Mouse (Mus musculus) stomach, embryonic 15.5 days (tissue): ENCODE data around the gene D430042O09Rik. TPM values are rescaled to one million over a fixed set of nuclear protein-coding genes. Genes with fewer than 3 reads are reported as not detected.
A peak's percentile ranks its signal among the peaks of the same experiment; 100 is the strongest.
"Not testable (repeated sequence)": the region's sequence is repeated elsewhere in the genome, so short reads cannot be mapped to it uniquely, and the experiment has no call there.

Experiments
- ATAC-seq: fragments of 200-750 bp; cut with Nextera tagmentation; 2 replicates; pipeline ENCODE4 v1.8.0; 2017; ENCODE audit warnings: low read depth, moderate number of reproducible peaks, moderate TSS enrichment; ENCODE audit not compliant: insufficient read depth, low FRiP score
- H3K27ac ChIP-seq: fragments of 300-500 bp; sonication (generic); 2 replicates; pipeline ENCODE4 v1.5.1; 2015; ENCODE audit warnings: mild to moderate bottlenecking, inconsistent platforms
- H3K27me3 ChIP-seq: fragments of 300-500 bp; sonication (generic); replicated peaks from 2 replicates; pipeline ENCODE4 v1.6.1; 2015; ENCODE audit warnings: inconsistent platforms
- H3K36me3 ChIP-seq: fragments of 300-500 bp; sonication (generic); 2 replicates; pipeline ENCODE4 v1.6.1; 2015; ENCODE audit warnings: inconsistent platforms
- H3K4me1 ChIP-seq: fragments of 300-500 bp; sonication (generic); 2 replicates; pipeline ENCODE4 v1.6.1; 2015; ENCODE audit warnings: inconsistent platforms
- H3K4me2 ChIP-seq: fragments of 300-500 bp; sonication (generic); 2 replicates; pipeline ENCODE4 v1.6.1; 2015; ENCODE audit warnings: mild to moderate bottlenecking, inconsistent platforms
- H3K4me3 ChIP-seq: fragments of 300-500 bp; sonication (generic); replicated peaks from 2 replicates; pipeline ENCODE4 v1.5.1; 2015; ENCODE audit warnings: inconsistent platforms
- H3K9ac ChIP-seq: fragments of 300-500 bp; sonication (generic); 2 replicates; pipeline ENCODE4 v1.6.1; 2015; ENCODE audit warnings: inconsistent platforms
- H3K9me3 ChIP-seq: fragments of 300-500 bp; sonication (generic); 2 replicates; pipeline ENCODE4 v1.6.1; 2016; ENCODE audit warnings: inconsistent platforms
- WGBS: fragments of 180-500 bp; shearing (Covaris S2); methylation state at CpG from one replicate; pipeline ENCODE4 v1.1.7; 2015; 5-methylcytosine and 5-hydroxymethylcytosine counted together
- polyA plus RNA-seq: library from polyadenylated mRNA; unstranded; fragments of >200 nt; fragmentation: Nextera tagmentation; extraction: Ambion mirVana; gene quantifications from 2 replicates; pipeline ENCODE4 v1.2.1, GENCODE M21; 2015

The D430042O09Rik gene
- polyA plus RNA-seq = 6.0 and 8.0 TPM in 2 replicates

- Histone ChIP-seq H3K9me3 (no peaks in the 10 kb centered on the region), H3K4me1 (peaks cover 29% of the 10 kb centered on the region), H3K27me3 (no peaks in the 10 kb centered on the region), H3K4me2 (peak within 1 kb of the TSS; percentile 79), H3K27ac (peak within 1 kb of the TSS; percentile 89), H3K4me3 (peak within 1 kb of the TSS; percentile 90), H3K36me3 (peaks cover 19% of the 10 kb centered on the region), H3K9ac (peak within 1 kb of the TSS; percentile 67)
- WGBS = 0% methylated on average over 45 of the region's 45 CpGs
- ATAC-seq = peak; percentile 99
Observed at GRCm38 (mm10) chr7:125707593-125708022, at the start of gene D430042O09Rik, which contains the start of gene Gtf3c1. Gene D430042O09Rik (plus strand): TSS chr7:125707888. Gene Gtf3c1 (minus strand): TSS chr7:125707780.

DNA sequence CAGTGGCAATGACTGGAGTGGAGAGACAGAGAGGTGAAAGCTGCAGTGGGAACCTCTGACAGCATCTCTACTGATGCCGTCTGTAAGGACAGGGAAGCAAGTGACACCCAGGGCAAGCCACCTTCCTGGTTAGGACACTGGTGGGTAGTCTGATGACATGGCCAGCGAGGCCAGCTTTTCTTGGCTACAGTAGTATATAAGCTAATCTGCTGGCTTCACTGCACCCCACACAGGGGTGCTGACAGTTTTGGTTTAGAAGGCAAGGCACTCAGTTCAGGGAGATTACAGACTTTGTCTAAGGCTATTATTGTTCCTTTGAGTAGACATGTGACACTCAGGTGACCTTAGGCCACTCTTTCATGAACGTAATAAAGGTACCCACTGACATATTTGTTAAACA, 44.0 kb upstream of the D430042O09Rik start:
- Histone ChIP-seq H3K36me3 (peaks cover 59% of the 10 kb centered on the region), H3K27me3 (no peaks in the 10 kb centered on the region), H3K4me2 (no peak overlapping the region), H3K27ac (no peak overlapping the region), H3K9ac (no peak overlapping the region), H3K4me1 (no peaks in the 10 kb centered on the region), H3K4me3 (no peak overlapping the region), H3K9me3 (no peaks in the 10 kb centered on the region)
- WGBS = 70% methylated on average over 3 of the region's 3 CpGs
- no peak for ATAC-seq

GRCm38 (mm10) chr7:125670865-125671264, 36.8 kb upstream of the D430042O09Rik start:
- H3K36me3 ChIP-seq = peaks cover 85% of the 10 kb centered on the region
- H3K27me3 ChIP-seq = no peaks in the 10 kb centered on the region
- no peak for ATAC-seq
- H3K4me1 ChIP-seq = no peaks in the 10 kb centered on the region
- H3K27ac ChIP-seq = no peak overlapping the region
- H3K9me3 ChIP-seq = no peaks in the 10 kb centered on the region
- no peak overlapping the region for H3K4me2 ChIP-seq
- H3K4me3 ChIP-seq = no peak overlapping the region
- H3K9ac ChIP-seq = no peak overlapping the region
- 87% methylated on average over 6 of the region's 6 CpGs for WGBS

DNA sequence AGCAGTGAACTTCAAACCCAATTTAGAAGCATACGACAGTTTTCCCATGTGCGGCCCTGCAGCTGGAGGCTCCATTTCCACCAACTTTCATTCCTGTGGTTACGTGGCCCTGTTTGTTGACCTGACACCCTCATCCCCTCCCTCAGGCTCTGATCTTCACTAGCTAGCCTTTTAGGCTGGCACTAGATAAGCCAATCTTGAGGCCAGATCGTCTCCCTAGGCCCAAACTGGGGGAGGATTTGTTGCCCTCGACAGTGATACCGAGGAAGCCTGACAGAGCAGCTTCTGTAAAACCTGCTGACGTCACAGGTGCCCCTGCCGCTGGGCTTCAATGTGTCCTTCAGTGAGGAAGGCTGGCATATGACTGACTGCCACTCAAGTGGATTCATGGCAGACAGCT, 36.3 kb upstream of the D430042O09Rik start:
- Histone ChIP-seq H3K4me2 (no peak overlapping the region), H3K4me3 (no peak overlapping the region), H3K27me3 (no peaks in the 10 kb centered on the region), H3K27ac (no peak overlapping the region), H3K9me3 (no peaks in the 10 kb centered on the region), H3K9ac (no peak overlapping the region), H3K4me1 (no peaks in the 10 kb centered on the region), H3K36me3 (peaks cover 85% of the 10 kb centered on the region)
- ATAC-seq = no peak
- 82% methylated on average over 8 of the region's 8 CpGs for WGBS

DNA sequence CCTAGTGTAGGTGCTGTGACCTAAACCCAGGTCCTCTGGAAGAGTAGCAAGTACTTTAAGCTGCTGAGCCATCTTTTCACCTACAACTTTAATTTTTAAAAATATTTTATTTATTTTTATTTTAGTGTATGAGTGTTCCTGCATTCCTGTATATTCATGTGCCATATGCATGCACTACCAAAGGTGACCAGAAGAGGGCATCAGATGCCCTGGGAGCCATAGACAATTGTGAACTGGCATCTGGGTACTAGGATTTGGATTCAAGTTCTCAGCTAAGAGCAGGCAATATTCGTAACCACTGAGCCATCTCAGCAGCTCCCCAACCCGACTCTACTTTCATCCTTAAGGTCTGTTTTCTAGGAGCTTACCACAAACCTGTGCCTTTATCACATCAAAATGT, 32.8 kb upstream of the D430042O09Rik start:
- no peaks in the 10 kb centered on the region for H3K27me3 ChIP-seq
- no peak for ATAC-seq
- H3K4me1 ChIP-seq = no peaks in the 10 kb centered on the region
- H3K4me3 ChIP-seq = no peak overlapping the region
- 88% methylated on average over 2 of the region's 2 CpGs for WGBS
- H3K9me3 ChIP-seq = no peaks in the 10 kb centered on the region
- no peak overlapping the region for H3K27ac ChIP-seq
- peaks cover 93% of the 10 kb centered on the region for H3K36me3 ChIP-seq
- H3K9ac ChIP-seq = no peak overlapping the region
- H3K4me2 ChIP-seq = no peak overlapping the region

DNA sequence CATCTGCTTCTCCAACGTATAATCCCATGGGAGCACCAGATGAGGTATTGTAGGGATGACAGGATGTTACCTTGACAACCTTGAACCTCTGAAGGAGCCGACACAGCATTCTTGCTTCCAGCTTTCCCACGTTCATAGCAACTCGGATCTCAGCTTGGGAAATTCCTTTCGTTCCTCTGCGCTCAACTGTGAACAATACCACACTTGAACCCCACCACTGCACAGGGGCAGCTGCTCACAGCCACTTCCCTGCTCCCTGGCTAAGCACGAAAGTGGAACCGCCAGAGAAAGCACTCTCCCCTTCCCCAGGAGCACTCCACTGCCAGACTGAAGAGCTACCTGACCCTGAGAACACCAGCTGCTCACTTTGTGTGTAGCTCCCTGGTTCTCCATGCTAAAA, 28.9 kb upstream of the D430042O09Rik start:
- Histone ChIP-seq H3K4me1 (no peaks in the 10 kb centered on the region), H3K9ac (no peak overlapping the region), H3K27ac (no peak overlapping the region), H3K4me3 (no peak overlapping the region), H3K4me2 (no peak overlapping the region), H3K36me3 (peaks cover 74% of the 10 kb centered on the region), H3K9me3 (no peaks in the 10 kb centered on the region), H3K27me3 (no peaks in the 10 kb centered on the region)
- WGBS = 81% methylated on average over 8 of the region's 8 CpGs
- no peak for ATAC-seq

DNA sequence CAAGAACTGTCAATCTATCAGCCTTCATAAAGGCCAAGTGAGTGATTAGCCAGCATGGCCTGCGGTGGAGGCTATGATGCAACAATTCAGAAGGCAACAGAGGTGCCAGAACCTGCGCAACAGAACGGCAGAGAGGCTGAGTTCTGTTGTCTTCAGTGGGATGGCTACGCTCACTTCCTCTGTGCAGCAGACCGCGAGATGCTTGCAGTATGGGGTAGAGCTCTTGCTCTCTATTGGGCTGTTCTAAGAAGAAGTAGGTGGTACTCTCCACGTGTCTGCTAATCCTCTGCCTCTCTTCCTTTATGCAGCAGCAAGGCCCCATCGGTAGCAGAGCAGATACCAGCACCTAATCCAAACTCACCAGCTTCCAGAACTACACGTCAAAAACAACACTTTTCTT, 27.8 kb upstream of the D430042O09Rik start:
- 88% methylated on average over 9 of the region's 9 CpGs for WGBS
- Histone ChIP-seq H3K4me3 (no peak overlapping the region), H3K36me3 (peaks cover 63% of the 10 kb centered on the region), H3K9ac (no peak overlapping the region), H3K4me1 (no peaks in the 10 kb centered on the region), H3K9me3 (no peaks in the 10 kb centered on the region), H3K4me2 (no peak overlapping the region), H3K27me3 (no peaks in the 10 kb centered on the region), H3K27ac (no peak overlapping the region)
- no peak for ATAC-seq

GRCm38 (mm10) chr7:125690516-125690915, 17.2 kb upstream of the D430042O09Rik start:
- H3K4me1 ChIP-seq = no peaks in the 10 kb centered on the region
- ATAC-seq = no peak
- H3K9ac ChIP-seq = no peak overlapping the region
- no peaks in the 10 kb centered on the region for H3K27me3 ChIP-seq
- 80% methylated on average over 4 of the region's 4 CpGs for WGBS
- H3K4me2 ChIP-seq = no peak overlapping the region
- H3K36me3 ChIP-seq = peaks cover 57% of the 10 kb centered on the region
- H3K4me3 ChIP-seq = no peak overlapping the region
- H3K27ac ChIP-seq = no peak overlapping the region
- H3K9me3 ChIP-seq = no peaks in the 10 kb centered on the region

GRCm38 (mm10) chr7:125694056-125694455, 13.6 kb upstream of the D430042O09Rik start:
- no peak overlapping the region for H3K4me2 ChIP-seq
- no peak overlapping the region for H3K27ac ChIP-seq
- H3K27me3 ChIP-seq = no peaks in the 10 kb centered on the region
- H3K9me3 ChIP-seq = no peaks in the 10 kb centered on the region
- no peaks in the 10 kb centered on the region for H3K4me1 ChIP-seq
- ATAC-seq = no peak; the same call in 1 of the 2 replicates
- WGBS = 60% methylated on average over 5 of the region's 5 CpGs
- peaks cover 88% of the 10 kb centered on the region for H3K36me3 ChIP-seq
- H3K4me3 ChIP-seq = no peak overlapping the region
- no peak overlapping the region for H3K9ac ChIP-seq

DNA sequence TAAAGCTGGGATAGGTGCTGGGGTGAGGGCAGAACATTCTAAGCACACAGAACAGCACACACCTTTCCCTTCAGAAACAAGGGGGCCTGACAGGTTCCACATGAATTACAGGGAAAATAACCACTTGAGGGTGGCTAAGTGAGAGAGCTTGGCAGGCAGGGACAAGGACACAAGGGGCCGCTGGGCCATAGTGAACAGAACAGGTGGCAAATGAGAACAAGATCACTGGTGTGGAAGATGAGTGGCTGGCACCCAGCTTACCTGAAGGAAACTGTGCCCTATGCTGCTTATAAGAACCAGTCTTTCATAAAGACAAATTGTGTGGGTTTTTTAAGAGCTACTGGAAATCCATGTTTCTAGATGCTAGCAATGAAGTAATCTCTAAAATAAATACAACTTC, 4.9 kb upstream of the D430042O09Rik start:
- Histone ChIP-seq H3K9me3 (no peaks in the 10 kb centered on the region), H3K9ac (no peak overlapping the region), H3K4me1 (peaks cover 20% of the 10 kb centered on the region), H3K4me2 (no peak overlapping the region), H3K4me3 (no peak overlapping the region), H3K27me3 (no peaks in the 10 kb centered on the region), H3K27ac (no peak overlapping the region), H3K36me3 (peaks cover 66% of the 10 kb centered on the region)
- 92% methylated on average over 1 of the region's 1 CpGs for WGBS
- ATAC-seq = no peak

DNA sequence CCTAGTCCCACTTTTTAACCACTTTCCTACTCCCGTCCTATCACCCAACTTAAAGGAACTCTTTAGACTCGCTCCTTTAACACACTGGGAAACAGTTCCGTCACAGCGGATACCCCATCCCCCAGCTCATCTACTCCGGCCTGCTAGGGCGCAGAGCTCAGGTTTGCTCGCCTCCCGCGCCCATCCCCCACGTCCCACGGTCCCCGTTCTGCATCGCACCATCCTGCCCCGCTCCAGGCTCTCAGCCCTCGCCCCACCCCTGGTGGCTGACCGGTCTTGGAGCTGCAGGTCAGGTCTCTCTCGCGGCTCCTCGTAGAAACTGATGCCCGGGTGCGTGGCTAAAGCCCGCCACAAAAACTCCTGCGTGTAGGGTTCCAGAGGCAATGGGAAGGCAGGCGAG, 502 bp upstream of the D430042O09Rik start:
- H3K9ac ChIP-seq = peak overlapping the region; percentile 67
- peak overlapping the region; percentile 79 for H3K4me2 ChIP-seq
- WGBS = 0% methylated on average over 24 of the region's 24 CpGs
- peak overlapping the region; percentile 90 for H3K4me3 ChIP-seq
- H3K4me1 ChIP-seq = peaks cover 29% of the 10 kb centered on the region
- H3K27me3 ChIP-seq = no peaks in the 10 kb centered on the region
- H3K9me3 ChIP-seq = no peaks in the 10 kb centered on the region
- peaks cover 24% of the 10 kb centered on the region for H3K36me3 ChIP-seq
- peak overlapping the region; percentile 89 for H3K27ac ChIP-seq
- ATAC-seq = peak; percentile 78

GRCm38 (mm10) chr7:125708100-125708499, 412 bp downstream of the D430042O09Rik start:
- Histone ChIP-seq H3K4me3 (peak overlapping the region; percentile 90), H3K36me3 (peaks cover 15% of the 10 kb centered on the region), H3K9me3 (no peaks in the 10 kb centered on the region), H3K4me1 (peaks cover 29% of the 10 kb centered on the region), H3K27me3 (no peaks in the 10 kb centered on the region), H3K9ac (peak overlapping the region; percentile 67; the same call in 1 of the 2 replicates), H3K27ac (no peak overlapping the region), H3K4me2 (peak overlapping the region; percentile 79)
- ATAC-seq = no peak
- under 1% methylated on average over 15 of the region's 15 CpGs for WGBS

DNA sequence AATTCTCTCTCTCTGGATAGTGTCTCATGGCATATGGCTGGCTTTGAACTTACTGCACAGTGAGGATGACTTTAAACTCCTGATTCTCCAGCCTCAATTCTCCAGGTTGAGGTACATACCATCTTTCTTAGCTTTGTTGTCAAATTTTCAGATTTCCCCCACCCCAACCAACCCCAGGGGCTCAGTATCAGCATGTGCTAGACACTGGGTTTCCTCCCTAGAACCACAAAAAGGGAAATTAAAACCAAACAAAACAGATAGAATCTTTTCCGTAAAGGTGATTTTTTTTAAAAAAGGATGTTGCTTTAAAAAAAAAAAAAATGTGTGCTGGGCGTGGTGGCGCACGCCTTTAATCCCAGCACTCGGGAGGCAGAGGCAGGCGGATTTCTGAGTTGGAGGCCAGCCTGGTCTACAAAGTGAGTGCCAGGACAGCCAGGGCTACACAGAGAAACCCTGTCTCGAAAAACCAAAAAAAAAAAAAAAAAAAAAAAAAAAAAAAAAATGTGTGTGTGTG, 5.9 kb downstream of the D430042O09Rik start:
- not testable (repeated sequence) for H3K27ac ChIP-seq, H3K4me2 ChIP-seq, H3K36me3 ChIP-seq, H3K27me3 ChIP-seq, ATAC-seq, H3K9ac ChIP-seq, H3K9me3 ChIP-seq, H3K4me3 ChIP-seq
- H3K4me1 ChIP-seq = peaks cover 12% of the 10 kb centered on the region
- 92% methylated on average over 7 of the region's 7 CpGs for WGBS
